Mouse (Mus musculus) CD4-positive helper T cell, adult 2 months (primary cell): ENCODE data around the gene 2310057M21Rik.
"Not testable (repeated sequence)": the region's sequence is repeated elsewhere in the genome, so short reads cannot be mapped to it uniquely, and the experiment has no call there.

ENCODE experiments used
- DNase-seq: peaks from one replicate; pipeline ENCODE4 v3.0.0-alpha.2; 2012; ENCODE audit warnings: low read depth, missing footprints, low spot score

The 2310057M21Rik gene

DNA sequence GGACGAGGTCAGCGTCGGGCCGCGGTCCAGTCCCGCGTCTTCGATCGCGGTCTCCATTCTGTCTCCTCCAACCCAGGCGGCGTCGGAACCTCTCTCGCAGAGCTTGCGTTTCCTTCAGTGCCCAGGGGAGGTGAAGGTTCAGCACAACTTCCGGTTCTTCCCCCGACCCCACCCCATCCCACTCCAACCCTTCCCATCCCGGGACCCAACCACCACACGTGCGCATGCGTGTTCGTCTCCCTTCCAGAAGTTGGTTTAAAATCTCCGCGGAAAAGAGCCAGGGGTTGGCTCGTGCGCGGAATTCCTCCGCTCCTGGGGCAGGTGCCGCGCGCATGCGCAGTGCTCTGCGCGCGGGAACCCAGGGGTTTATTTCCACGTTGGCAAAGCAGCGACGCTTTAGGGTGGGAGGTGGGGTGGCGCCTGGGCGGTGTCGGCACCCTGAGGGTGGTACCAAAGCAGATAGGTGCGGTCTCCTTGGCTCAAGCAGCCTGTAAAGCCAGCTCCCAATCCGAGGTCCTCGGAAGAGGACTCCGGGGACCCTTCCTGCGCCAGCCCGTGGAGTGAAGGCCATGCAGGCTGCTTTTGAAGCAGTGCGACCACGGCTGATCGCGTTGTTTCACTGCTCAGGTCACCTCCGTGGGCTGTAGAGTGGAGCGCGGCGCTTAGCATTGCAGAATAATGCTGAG is at the start of gene 2310057M21Rik:
2310057M21Rik (minus strand) TSS at position 145 of the 686 bp plus-strand sequence.
- peak; percentile 91 for DNase-seq

DNA sequence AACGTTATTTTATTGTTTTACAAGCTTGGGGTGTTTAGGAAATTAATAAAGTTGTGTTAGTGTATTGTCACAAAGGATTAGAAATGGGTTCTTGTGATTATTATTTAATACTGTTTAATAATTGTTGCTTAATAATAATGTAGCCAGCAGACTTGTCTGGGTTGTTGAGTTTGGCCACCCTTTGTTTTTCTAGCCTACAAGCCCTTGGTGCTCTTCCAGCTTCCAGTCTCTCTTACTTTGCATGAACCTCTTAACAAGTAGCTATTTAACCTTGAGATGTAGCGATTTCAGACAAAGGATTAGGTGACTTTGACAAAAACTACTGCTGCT is 49.3 kb upstream of the 2310057M21Rik start:
- DNase-seq, result no peak

DNA sequence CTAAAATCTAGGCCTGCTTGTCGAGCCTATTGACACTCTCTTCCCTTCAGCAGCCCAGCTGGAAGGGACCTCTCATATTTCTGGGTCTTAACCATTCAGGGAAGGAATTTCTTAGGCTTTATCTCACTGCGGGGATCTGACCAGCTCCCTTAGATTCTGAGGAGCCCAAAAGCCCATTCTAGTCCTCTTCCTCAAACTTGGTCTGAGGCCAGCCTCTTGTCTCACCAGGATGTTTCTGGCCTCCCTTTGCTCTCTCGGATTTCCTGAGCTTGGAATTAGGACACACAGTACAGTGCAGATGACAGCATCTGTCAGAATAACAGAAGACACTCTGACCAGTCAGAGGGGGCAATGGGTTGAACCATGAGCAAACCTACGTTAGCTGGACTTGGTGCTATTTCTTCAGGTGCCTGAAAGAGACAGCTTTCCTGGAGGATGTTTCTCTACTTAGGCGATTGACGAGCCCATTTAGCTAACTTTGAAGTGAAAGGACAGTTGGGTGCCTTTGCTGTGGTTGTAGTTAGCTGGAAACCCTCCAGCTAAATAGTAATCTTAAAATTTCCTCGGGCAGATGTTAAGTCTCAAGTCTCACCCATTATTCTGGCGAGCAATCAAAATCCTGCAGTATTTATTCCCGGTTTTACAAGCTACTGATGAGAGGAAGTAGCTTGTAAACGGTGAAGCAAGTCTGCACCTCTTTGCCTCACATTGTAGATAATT is 48.8 kb upstream of the 2310057M21Rik start:
- DNase-seq, result no peak

DNA sequence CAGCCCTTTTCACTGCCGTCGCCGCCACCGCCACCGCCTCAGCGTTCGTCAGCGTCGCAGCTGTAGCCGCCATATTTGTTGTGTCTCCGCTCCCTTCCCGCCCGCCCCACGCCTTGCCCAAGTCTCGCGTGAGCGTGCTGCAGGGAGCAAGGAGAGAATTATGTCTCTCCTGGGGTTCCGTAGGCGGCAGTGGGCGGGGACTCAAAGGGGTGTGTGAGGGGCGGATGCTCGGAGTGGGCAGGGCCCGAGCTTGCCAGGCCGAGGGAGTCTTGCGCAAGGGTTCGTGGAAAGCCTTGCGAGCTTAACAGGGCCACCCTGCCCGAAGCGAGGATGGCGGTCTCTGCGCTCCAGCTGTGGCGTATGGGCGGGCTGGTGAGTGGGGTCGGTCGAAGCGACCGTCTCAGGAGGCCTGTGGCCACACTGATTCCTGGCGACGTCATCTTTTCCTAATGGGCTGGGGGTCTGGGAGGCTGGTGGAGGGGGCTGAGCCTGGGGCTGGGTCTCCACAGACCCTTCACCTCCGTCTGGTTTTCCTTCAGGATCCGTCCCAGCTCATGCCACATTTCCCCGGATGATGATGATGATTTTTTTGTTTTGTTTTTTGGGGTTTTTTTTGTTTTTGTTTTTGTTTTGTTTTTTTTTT is 48.0 kb upstream of the 2310057M21Rik start, which contains the start of the genes Ikzf5 and Acadsb:
Ikzf5 (minus strand) TSS at position 106 of the 643 bp plus-strand sequence.
Acadsb (plus strand) TSS at position 186 of the 643 bp plus-strand sequence.
- peak; percentile 99 for DNase-seq

DNA sequence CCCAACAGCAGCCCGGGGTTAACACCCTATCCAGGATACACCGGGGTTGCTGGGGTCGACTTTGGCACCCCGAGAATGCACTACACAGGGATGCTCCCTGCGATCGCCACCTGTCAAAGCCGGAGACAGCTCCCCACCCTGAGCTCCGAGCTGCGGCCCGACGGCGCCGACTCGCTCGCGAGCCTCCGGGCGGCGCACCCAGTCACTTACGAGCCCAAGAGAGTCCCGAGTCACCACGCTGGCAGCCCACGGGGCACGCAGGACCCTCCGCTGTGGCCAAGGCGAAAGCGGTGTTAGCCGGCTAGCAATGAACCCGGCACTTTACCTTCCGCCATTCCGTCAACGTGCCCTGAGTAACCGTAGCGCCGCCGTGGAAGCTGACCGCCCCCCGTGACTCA is 47.4 kb upstream of the 2310057M21Rik start:
- DNase-seq, result no peak

DNA sequence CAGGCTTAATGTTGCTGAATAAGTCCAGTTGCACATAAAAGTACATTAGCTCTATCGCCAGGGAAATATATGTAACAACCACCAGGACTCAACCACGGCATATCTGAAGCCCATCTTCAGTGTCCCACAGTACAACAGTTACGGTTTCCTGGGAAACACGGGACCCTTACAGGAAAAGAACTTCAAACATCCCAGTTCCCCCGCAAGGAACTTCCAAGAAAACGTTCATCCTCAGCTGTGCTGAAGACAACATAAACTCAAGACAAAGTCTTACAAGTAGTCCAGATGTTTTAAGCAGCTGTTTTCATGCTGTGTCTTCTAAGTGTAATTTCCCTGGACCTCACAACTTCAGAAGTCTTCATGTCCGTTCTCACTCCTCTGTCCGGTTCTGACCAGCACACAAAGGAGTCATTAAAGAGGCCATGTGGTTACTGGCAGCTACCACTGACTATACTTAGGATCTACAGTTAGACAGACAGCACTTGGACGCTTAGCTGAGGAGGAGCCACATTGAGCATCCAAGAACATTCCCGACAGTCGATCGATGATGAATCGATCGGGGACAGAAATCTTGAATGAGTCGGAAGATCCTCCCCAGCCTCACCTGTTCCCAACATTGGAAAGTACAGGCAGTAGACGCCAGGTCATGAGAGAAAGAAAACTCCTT is 46.9 kb upstream of the 2310057M21Rik start:
- peak; percentile 11 for DNase-seq

DNA sequence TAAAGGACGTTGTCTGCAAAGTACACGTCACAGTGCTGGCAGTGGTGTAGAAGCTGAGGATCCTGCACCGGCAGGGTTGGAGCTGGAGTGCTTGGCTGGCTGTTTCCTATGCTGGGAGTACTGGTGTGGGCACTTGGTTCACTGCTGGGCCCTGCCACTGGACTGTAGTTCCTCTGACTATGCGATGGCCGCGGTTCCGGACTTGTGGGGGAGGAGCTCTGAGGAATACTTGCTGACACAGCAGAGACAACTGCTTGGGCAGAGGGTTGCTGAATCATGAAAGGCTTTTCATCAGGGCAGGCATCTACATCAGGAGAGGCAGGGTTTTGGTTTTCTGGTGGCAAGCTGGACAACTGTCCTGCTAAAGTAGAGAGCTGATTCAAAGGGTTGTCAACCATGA is 29.2 kb upstream of the 2310057M21Rik start:
- not testable (repeated sequence) for DNase-seq

DNA sequence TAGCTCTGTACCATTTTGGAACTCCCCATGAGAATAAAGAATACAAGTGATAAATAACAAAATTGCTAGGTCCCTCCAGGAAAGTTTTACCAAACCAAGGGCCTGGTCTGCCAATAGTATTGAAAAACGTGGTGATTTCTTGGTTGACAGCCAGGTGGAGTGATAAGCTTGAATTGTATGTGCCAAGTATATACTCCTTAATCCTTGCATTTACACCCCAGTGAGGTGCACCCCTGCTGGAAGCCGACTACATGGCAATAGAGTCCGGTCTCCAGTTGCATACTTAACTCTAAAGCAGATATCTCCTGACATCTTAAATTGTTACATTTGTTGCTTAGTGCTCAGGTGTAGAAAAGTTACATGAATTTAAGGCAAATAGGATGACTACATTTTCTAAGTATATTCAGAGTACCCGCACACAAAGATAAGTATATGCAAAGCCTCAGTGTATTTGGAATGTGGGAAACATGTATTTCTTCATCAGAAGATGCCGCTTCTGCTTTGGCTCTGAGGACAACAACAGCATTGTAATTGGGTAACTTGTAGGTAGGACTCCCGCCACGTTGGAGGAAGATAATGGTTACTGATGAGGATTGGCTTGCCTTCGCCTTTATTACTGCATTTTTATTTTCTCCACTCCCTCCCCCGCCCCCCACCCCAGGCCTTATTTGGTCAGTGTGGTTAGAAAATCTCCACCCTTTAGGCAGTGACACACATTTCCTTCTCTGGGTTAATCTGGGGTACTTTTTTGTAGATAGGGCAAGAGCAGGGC is 9.5 kb upstream of the 2310057M21Rik start:
- DNase-seq, result peak; percentile 34

DNA sequence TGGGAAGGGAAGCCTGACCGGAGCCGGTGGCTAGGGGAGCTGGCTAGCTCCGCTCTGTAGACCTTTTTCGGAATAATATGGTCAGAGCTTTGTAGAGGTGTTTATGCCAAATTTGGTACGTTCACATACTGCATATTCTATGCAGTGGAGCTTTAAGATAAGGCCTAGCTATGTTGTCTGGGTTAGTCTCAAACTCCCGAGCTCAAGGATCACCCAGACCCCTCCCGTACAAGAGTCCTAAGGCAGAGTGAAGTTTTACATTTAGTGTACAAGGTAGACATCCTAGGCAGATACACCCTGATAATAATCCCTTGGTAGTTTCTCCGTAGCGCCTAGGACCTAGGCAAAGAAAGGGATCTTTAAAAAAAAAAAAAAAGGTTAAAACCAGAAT is 8.9 kb upstream of the 2310057M21Rik start:
- no peak for DNase-seq

DNA sequence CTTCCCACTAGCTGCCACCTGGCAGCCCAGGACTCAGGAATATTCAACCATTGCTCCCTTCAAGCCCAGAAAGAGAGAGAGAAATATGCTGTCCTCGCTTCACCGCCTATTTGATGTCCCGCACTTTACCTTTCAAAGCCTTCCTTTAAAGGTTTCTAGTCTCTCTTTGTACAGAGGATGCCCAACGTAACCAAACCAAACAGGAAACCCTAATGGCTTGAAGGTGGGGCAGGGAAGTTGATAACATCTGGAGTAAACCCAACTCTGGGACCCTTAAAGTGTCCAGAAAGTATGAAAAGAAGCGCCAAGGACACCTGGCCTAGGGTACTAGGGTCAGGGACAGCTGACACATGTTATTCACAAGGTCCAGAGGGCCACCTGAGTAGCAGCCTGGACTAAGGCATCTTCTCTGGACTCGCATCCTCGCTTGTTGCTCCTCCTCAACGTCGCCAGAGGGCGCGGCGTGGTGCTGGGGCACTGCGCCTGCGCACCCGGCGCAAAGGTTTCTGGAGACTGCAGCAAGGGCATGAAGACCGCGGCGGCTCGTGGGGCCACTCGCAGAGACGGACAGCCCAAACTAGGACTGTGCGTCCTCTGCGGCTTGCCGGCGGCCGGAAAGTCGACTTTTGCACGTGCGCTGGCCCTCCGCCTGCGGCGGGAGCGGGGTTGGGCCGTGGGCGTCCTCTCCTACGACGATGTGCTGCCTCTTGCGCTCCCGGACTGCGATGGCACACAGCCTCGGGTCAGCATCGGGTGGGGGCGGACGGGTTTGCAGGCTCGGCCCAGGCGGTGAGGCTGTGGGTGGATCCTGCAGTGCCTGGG is 8.3 kb upstream of the 2310057M21Rik start, which contains the start of gene Pstk:
Pstk (plus strand) TSS at position 494 of the 822 bp plus-strand sequence.
- DNase-seq, result peak; percentile 92

DNA sequence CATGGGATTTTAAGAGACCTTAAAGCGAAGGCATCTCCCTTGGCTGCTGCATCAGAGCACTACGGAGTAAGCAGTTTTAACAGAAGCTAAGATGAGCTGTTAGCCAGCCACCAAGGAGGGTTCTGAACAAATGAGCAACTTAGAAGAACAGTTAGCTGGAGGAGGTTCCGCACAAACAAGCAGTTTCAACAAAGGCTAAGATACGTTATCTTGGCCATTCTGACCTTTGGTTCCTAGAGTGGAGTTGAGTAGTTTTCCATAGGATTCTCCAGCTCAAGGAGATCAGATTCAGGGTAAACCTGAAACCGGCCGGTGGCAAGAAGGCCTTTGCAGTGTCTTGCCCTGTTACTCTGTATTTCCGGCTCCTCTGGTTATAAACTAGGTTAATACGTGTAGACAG is 1.6 kb upstream of the 2310057M21Rik start:
- DNase-seq, result no peak

DNA sequence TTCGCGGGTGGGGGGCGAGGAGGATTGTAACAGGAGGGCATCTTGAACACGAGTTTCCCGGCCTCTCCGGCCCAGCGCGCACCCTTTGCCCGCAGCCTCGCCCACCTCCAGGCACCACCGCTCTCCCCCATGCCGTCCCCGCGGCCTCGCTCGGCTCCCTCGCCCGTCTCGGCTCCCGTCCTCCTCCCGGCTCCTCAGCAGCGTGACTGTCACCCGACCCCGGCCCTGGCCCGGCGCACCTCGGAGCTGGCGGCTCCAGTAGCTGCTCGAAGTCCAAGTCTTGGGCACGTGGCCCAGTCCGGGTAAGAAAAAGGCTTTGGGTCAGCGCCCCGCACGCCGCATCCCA is 317 bp downstream of the 2310057M21Rik start:
- DNase-seq, result no peak

DNA sequence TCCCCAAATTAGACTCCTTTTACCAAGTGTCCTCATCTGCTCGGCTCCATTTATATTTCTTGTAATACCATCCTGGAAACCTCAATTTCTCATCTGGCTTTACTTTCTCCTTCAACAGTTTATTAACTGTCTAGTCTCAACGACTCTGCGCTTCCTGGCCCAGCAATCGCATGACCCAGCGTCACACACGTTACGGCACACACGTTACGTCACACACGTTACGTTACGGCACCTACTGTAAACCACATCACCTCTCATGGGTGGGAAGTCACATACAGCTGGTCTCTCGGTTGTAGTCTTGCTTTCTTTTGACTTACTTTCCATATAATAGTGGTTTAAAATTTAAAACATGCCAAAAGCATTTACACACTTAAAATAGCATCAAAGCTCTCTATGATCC is 6.5 kb downstream of the 2310057M21Rik start:
- DNase-seq, result no peak

DNA sequence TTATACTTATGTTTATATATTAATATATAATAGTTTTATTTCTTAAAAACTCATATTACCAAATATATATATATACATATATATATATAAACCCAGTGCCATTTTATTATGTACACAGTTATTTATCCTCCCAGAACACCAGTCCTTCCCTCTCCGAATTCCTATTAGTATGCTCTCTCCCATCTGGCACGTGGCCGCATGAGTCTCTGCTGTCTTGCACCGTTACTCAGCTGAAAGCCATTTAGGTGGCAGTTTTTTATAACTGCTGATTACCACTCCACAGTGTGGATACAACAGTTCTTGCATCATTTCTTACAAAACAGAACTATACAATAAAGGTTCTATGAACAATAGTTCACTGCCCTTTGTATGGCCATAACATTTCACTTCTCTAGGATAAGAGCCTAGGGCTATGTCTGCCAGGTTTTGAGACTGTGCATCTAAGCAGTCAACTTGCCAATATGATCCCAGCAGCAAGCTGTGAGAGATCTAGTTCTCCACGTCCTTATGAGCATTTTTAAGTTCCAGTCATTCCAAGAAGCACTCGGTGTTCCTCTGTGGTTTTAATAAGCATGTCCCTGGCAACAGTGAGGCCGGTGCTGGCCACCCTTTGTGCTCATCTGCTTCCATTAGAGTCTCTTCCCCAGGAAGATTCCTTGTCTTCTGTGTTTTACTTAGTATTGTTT is 16.6 kb downstream of the 2310057M21Rik start:
- no peak for DNase-seq

DNA sequence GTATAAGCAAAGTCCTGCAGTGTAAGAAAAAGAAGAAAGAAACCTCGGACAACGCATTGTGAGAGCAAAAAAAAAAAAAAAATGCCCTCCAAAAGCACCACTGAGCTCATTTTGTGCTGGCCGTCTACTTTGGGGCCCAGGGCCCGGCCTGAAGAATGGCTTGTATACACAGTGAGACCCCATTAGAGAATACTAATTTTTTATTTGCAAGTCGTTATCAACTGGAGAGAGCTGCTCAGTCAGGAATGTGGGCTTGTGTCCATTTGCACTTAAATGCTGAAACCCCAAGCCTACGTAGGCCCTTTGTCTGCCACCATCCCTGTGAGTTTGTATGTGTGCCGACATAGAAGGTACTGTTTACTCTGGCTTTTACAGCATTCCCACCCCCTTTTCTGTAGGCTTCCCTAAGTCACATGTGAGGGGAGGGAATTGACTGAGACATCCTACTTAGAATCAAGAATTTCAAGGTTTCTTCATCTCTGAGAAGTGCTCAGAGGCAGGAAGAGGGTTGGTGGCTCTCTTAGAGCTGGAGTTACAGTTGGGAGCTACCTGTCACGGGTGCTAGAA is 25.0 kb downstream of the 2310057M21Rik start:
- DNase-seq, result no peak

DNA sequence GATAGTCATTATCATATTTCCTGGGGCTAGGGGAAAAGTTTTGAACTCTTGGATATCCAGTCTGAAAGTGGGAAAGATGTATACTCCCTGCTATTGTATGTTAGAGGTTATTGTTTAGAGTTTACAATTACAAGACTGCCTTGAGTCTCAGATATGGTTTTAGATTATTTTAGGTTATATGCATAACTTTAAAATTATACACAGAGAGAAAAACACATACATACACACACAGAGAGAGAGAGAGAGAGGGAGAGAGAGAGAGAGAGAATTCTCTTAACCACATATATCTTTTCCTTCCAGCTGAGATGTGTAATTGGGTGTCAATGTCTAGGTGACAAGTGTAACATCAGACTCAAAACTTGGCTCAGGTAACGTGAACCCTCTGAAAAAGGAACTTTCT is 29.0 kb downstream of the 2310057M21Rik start, which contains the start of gene Fam24a:
Fam24a (plus strand) TSS at position 301 of the 400 bp plus-strand sequence.
- DNase-seq, result no peak

DNA sequence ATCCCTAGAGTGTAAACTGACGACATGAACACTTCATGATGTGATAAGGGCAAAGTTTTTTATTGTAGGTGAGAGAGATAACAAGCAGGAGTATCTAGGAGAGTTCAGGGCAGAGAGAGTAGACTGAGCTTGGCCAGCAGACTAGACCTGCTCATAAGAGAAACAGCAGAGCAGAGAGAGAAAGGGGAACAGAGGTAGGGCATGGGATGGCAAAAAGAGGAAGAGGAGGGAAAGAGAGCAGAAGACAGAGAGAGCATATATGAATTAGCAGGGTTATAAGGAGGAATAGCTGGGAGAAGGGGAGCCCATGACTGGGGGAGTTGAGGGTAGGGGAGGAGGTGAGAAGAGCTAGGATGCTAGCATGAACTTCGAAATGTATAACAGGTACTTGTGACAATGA is 30.9 kb downstream of the 2310057M21Rik start:
- DNase-seq, result no peak

DNA sequence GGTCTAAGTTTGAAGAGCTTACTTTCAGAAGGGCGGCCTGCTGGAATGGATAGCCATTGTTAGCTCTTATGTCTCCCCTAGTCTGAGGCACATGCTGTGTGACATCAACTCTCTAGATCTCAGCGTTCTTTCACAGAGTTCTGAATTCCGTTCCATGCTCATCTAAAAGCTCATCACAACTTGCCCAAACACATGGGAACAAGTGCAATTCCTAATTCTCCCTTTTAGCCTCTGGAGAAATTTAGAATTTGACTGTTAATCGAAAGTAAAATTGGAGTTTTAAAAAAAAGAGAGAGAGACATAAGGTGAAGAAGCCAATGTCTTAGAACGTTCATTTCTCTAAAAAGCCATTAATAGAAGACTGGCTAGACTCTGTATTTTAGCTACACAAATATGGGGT is 33.1 kb downstream of the 2310057M21Rik start, which contains the start of gene Fam24b:
Fam24b (minus strand) TSS at position 101 of the 400 bp plus-strand sequence.
- no peak for DNase-seq

DNA sequence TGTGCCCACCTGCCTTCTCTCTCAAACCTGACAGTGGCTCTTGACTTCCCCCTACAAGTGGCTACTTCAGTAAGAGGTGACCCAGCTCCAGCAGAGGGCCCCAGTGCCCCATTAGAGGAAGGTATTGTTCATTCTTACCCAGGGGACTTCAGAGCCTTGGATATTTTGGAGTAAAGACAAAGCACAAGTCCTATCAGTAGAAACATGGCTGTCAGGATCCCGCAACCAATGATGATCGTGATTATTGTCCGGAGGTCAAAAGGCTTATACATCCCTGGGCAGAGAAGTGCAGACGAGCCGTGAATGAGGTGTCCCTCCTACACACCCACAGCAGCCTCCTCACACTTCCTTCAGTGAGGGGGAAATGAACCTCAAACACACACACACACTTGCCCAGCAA is 35.5 kb downstream of the 2310057M21Rik start:
- DNase-seq, result no peak
